Mouse (Mus musculus) forelimb bud, embryonic 11.5 days (tissue): ENCODE data around the gene Tbc1d13.
"Not testable (repeated sequence)": the region's sequence is repeated elsewhere in the genome, so short reads cannot be mapped to it uniquely, and the experiment has no call there.

ENCODE experiments used
- DNase-seq: peaks from one replicate; pipeline ENCODE4 v3.0.0-alpha.2; 2012; ENCODE audit warnings: low read depth, low spot score

Tbc1d13 gene

GRCm38 (mm10) chr2:30130156-30130555, 3.4 kb upstream of the Tbc1d13 start:
- DNase-seq, result no peak

DNA sequence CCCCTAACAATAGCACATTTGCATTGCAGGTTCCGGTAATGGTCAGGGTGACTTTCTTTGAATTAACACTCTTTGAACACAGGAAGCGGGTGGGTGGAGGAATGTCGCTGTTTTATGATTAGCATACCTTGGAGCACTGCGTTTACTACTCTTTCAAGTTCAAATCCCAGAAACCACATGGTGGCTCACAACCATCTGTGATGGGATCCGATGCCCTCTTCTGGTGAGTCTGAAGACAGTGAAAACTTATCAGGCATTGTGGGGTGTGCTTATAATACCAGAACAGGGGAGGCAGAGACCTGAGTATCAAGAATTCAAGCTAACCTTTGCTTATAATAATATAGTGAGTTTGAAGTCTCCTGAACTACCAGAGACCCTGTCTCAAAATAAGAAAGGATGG, 2.3 kb upstream of the Tbc1d13 start:
- not testable (repeated sequence) for DNase-seq

GRCm38 (mm10) chr2:30132801-30133612, 539 bp upstream of the Tbc1d13 start:
- no peak for DNase-seq

GRCm38 (mm10) chr2:30134378-30134711, 799 bp downstream of the Tbc1d13 start:
- no peak for DNase-seq

DNA sequence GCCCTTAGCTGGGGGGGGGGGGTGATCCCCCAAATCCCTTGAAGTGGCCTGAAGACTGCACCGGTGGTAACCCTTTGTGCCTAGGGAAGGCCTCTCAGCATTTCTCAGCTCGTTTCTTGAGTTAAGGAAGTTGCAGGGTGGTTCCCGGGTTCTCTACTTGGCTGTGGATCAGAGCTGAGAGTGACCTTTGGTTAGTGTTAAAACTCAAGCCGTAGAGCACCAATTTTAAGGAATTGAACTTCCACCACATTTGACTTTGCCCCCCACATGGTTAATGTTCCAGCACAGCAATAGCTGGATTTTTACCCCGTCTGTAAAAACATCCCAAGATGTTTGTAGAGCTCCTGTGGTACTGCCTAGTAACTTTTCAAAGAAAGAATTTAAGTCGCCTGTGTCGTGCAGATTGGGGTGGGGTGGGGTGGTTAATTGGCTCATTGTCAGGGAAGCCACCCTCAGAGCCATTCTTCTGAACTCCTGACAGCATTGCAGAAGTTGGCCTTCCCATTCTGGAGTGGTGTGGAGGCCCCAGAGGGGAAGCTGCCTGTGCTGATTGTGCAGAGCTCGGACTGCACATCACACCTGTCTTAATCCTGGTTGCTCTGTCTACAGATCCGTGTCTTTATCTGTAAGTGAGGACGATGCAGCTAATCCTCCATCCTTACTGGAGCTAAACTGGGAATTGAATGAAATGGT, 1.5 kb downstream of the Tbc1d13 start:
- DNase-seq, result no peak

DNA sequence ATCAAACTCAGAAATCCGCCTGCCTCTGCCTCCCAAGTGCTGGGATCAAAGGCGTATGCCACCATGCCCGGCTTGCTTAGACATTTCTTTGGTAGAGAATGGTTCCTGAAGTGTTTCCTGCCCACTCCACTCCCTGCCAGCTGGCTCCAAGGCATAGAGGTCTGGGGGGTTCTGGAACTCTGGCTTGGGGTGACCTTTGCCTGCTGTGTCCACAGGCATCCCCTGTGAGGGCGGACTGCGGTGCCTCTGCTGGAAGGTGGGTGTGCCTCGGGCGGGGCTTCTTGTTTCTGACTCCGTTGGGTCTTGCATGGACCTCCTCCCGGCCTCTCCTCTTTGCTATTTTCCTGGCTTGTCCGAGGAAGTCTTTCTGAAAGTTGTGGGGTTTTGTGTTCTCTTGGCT, 2.9 kb downstream of the Tbc1d13 start:
- DNase-seq, result no peak

GRCm38 (mm10) chr2:30140021-30140420, 6.5 kb downstream of the Tbc1d13 start:
- DNase-seq, result not testable (repeated sequence)

DNA sequence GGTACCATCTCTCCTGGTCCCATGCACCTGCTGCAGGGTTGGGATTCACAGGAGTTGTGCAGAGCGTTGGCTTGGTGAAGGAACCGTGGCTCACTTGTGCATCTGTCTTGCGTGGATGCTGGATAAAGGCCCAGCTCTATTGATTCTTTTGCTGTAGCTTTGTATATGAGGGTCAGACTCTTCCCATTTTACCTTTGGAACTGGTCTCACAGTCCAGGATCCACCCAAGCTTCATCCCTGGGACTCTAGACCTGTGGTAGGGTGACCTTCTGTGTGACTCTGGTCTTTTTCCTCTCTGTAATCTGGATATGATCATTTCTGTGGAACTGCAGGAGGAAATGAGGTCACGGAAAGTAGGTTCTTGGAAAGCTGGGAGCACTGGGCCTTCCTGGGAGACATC, 10.9 kb downstream of the Tbc1d13 start:
- no peak for DNase-seq

GRCm38 (mm10) chr2:30147466-30147865, 13.9 kb downstream of the Tbc1d13 start:
- DNase-seq, result no peak

- DNase-seq, result no peak
These were observed 18.3 kb downstream of the Tbc1d13 start for GRCm38 (mm10) chr2:30151840-30152239.

- DNase-seq, result no peak
These were observed 19.1 kb downstream of the Tbc1d13 start for GRCm38 (mm10) chr2:30152616-30153015.

GRCm38 (mm10) chr2:30159871-30160270, 26.3 kb downstream of the Tbc1d13 start:
- not testable (repeated sequence) for DNase-seq

DNA sequence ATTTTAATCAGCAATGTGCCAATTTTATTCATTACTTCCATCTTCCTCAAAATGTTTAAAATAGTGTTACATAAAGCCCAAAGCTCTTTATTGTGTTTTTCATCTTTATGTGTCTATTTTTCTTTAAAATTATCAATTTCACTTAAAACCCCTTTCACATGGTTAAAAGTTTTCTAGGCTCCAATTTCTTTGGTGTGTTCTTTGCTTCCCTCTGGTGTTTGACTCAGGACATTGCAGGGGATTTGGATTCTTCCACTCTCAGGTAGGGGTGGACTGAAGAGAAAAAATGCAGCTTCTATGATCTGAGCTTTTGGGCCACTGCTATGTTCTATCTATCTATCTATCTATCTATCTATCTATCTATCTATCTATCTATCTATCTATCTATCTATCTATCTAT, 28.3 kb downstream of the Tbc1d13 start:
- DNase-seq, result peak; percentile 68

- DNase-seq, result no peak
These were observed 30.9 kb downstream of the Tbc1d13 start for GRCm38 (mm10) chr2:30164340-30164932.

DNA sequence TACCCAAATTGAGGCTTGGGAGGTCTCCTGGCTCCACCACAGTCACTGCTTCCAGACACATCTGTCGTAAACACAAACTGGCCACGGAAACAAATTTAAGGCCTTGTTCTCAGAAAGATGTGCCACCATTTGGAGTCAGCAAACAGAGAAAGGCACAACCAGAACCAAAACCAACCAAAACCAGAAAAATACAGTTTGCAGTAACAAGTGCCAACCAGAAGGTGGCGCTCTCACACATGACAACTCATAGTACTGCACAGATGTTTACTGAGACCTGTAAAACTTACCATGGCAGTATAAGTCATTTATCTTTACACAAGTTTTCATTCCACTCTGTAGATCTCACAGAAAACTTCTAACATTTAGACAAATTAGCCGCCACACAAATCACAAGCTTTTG, 33.1 kb downstream of the Tbc1d13 start:
- DNase-seq, result peak; percentile 13

DNA sequence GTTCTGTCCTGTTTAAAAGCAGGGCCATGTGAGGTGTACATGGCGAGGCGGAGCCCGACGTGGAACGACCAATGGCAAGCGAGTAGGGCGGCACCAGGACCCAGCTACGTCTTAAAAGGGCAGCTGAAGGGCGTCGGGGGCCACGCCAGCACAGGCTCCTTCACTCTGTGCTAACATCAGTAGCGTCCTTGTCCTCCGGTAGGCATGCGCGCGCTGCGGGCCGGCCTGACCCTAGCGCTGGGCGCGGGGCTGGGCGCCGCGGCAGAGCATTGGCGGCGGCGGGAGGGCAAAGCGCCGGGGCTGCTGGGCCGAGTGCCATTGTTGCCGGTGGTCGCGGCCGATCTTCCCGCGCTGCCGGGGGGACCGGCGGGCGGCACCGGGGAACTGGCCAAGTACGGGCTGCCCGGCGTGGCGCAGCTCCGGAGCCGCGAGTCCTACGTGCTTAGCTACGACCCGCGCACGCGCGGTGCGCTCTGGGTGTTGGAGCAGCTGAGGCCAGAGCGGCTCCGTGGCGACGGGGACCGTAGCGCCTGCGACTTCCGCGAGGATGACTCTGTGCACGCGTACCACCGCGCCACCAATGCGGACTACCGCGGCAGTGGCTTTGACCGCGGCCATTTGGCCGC, 37.9 kb downstream of the Tbc1d13 start, which contains the start of gene Endog:
TSS of gene Endog (plus strand) at position 123 of the 626 bp plus-strand sequence.
- DNase-seq, result peak; percentile 78

DNA sequence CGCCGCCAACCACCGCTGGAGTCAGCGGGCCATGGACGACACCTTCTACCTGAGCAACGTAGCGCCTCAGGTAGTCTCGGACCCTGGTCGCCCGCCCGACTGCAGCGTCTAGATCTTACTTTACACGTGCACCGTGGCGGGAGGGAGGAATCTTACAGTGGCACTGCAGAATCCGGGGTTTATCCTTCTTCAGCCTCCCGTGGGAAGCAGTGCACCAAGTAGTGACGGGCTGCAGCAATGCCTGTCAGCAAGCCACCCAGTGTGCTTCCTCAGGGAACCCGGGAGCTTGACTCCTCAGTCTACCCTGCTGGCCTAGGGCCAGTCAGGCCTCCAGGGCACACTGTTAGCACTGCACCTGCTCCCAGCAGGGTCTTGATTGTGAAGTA, 38.4 kb downstream of the Tbc1d13 start:
- no peak for DNase-seq

- DNase-seq, result no peak
These were observed 40.1 kb downstream of the Tbc1d13 start for GRCm38 (mm10) chr2:30173541-30174240.

GRCm38 (mm10) chr2:30175897-30176296, 42.4 kb downstream of the Tbc1d13 start:
- DNase-seq, result no peak

- DNase-seq, result no peak
These were observed 43.0 kb downstream of the Tbc1d13 start for GRCm38 (mm10) chr2:30176561-30176960.
